Mouse (Mus musculus): Measurements from ENCODE around the gene Nptxr.
A peak's percentile ranks its signal among the peaks of the same experiment; 100 is the strongest.

The Nptxr gene

DNA sequence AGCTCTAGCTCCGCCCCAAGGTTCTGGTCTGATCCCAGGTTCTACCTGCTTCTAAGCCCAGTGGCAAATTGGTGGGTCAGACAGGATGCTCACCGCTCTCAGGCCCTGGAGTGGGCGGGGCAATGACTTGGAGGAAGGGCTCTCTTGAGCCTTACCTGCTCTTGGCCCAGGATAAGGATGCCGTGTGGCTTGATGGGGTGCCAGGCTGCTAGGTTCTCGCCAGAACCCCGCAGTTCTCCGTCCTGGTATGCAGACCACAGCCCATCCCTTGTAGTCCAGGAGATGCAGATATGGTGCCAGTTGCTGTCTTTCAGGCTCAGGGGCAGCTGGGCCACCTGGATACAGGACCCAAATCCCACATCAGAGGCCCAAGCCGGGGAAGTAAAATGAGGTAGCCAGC lies 14.5 kb downstream of the Nptxr start:
- DNase-seq, result no peak

DNA sequence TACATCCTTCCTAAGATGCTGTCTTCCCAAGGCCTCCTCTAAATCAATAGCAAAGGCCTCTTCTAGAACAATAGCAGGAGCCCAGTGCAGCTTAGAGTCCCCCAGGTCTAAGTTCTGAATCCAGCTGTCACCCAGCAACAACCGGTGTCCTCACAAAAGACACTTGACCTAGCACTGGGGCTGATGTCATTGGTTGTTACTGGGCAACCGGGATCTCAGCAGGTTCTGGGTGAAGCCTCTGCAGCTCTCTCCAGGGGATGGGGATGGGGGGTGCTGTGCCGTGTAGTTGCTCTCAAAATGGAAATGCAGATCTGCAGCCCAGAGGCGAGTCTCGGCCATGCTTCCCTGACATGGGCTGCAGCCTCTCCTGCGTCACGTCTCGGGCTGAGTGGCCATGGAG lies 16.8 kb downstream of the Nptxr start:
- DNase-seq, result no peak

DNA sequence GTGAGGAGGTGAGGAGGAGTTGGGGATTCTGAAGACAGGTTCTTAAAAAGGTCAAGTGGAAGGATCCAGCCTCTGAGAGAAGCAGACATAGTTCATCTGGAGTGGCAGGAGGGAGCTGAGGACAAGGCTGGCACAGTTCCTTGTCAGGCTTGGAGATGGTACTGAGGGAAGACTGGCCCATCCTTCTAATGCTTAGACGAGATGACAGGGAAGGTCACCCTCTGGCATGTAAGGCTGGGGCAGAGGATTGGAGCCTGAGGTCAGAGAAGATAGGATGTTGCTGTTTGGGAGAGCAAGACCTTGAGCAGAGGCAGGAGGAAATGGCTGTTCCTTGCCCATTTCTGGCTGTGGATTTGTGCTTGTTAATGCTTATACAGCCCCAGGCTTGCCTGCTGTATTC lies 19.5 kb downstream of the Nptxr start:
- no peak for DNase-seq

DNA sequence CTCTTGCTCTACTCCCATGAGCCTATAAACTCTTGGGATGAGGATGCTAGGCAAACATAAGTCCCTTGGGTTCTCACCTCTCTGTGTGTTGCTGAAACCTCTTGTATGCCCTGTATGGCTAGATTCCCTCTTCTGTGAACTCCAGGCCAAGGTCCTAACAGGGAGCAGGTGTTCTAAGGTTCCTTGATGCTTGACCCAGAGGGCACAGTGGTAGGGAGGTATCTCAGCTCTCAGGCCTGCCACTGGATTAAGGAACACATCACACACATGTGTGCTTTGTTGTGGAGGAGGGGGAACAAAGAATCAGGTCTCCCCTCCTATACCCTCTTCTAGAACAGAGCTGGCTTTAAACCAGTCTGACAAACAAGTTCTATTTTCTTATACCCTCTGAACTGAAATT lies 26.8 kb downstream of the Nptxr start, which contains the start of gene Dnal4:
Dnal4 (minus strand) TSS at position 101 of the 400 bp plus-strand sequence.
- no peak for DNase-seq

DNA sequence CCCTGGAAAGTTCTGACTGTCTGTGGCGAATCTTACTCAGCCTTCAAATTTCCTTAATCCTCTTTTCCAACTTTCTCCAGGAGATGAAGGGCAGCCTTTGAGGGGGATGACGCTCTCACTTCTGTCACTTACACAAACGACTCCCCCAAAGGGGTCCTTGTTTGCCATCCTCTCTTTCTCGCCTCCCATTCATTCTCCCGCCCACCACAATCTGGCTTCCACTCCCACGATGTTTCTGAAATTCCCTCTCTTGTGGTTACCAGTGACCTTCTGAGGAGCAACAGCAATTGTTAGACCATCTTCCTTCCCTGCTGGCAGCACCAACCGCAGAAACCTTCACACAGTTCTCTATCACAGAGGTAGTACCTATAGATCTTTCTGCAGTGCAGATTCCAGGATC lies 28.9 kb downstream of the Nptxr start:
- no peak for DNase-seq

DNA sequence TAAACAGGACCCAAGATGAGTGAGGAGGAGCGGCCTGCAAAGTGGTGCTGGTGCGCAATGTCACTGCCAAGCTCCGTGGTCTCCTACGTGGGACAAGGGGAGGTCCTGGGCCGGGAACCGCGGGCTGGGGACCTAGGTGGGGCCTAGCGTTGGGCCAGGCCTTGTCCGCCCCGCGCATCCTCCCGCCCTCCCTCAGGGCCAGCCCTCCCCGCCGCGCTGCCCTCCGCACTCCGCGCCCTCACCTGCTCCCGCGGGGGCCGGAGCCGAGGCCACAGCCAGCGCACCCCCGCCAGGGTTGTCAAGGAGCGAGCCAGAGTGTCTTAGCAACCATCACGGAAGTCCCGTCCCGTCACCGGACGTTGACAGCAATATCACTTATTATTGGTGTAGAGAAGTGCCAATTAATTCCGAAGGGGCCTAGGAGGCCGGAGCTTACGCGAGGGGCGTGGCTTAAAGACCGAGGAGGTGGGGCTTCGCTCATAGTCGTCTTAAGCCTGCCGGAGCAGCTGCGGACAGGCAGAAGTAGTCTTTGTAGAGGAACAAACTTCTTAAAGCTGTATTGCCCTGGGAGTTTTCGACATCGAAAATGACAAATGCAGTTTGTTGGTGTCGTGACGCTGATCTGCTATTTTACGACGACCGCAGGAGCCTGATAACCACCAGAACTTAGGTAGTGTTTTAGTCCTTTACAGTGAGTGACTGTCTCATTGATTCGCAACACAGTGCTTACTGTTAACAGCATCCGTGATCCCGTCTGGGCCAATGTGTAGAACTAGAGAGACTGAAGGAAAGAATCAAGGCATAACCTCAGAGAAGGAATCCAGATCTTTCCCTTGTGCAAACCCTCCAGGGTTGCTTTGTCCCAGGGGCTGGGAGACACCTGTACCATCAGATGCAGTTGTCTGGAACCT lies 30.2 kb downstream of the Nptxr start:
- DNase-seq, result peak; percentile 98

DNA sequence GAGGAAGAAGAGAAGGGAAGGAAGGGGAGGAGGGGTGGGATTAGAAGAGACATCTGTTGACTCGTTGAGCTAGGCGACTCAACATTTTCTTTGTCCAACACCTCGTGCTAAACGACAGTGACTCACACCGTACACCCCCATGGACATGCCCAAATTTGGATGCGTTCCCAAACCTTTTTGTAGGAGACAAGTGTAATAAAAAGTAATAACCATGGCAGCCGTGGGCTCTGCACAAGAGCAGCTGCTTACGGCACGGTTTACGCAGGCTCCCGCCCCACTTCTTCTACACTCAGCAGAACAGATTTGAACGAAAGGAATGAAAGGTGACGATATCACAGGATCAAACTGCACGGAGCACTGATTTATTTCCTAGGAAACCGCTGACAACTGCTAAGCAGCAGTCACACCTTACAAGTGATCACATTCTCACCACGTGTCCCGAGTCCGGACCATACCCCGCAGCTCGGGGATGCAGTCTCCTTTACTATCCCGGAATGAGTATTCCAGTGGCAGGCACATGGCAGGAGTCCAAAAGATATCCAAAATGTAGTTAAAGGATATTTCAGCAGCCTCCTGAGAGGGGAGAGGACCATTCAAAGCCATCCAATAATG lies 33.8 kb downstream of the Nptxr start:
- DNase-seq, result no peak

DNA sequence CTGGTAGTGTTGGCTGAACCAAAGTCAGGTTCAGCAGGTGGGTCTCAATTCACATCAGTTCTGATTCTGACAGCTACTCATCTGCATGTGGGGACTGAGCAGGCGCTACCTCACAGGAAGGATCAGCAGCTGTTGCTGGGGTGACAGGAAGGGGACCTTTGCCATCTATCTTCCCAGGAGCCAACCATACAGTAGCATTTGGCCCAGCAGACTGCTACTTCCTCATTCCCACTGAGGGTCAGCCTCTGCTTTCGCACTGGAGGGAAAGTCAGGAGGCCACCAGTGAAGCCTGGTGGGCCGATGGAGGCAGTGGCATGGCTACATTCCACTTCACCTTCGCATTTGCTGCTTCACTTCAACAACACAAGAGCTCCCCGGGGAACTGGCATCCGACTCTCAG lies 36.3 kb downstream of the Nptxr start:
- no peak for DNase-seq

DNA sequence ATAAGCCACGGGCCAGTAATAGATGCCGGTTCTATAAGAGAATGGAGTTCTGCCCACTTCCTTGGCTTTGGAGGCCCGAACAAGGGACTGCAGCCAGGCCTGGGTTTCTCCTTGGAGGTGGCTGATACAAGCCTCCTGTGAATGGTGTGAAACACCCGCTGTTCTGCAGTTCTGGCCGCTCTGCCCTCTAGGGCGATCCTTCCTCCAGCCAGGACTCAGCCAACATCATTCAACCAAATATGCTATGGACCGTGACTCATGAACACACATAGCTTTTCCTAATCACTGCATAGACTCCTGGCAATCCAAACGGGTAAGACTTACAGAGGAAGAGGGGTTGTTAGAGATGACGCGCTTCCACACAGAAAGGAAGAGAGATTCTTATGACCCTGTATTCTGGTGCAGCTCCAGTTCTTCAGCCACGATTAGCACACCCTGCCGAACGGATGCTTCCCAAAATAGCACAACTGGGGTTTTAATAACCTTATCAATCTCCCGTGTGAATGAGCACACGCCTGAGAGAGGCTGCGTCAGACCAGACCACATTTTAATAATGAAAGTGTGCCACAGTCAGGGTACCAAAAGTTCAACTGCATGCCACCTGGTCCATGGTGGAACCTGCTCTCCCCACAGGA lies 37.1 kb downstream of the Nptxr start:
- DNase-seq, result no peak

DNA sequence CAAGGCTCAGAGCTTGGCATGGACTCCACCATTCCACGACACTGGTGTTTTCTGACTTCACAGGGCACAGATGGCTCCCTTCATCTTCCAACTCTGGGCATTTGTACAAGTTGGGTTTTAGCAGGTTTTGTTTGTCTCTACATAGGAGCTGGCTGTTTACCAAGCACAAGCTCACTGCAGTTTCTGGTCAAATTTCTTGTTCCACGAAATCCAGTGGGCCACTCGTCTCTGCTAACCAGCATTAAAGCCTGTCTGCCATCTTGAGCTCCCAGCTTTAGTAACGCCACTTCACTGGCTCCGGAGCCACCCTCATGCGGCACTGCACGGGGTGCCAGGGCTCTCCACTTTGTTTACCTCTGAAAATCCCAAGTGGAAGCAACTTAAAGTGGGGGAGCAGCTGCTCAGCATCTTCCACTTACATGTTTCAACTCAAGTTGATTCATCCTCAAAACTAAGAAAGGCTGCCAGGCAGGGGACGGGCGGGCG lies 37.9 kb downstream of the Nptxr start:
- no peak for DNase-seq

DNA sequence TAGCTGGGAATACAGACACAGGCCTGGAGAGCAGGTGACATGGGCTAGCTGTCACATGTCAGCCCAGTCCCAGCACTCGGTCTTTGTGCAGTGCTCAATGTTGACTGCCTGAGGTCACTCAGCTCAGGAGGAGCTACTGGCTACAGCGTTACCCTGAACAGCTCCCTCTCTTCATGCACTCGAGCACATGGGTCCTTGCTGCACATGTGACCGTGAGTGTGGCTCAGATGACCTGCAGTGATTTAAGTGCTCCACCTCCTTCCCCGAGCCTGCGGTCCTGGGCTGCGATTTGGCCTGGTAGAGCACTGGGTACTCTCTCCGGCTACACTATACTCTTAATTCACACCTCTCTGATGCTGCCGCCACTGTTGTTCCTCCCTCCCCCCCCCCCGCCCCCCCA lies 38.4 kb downstream of the Nptxr start:
- DNase-seq, result no peak

DNA sequence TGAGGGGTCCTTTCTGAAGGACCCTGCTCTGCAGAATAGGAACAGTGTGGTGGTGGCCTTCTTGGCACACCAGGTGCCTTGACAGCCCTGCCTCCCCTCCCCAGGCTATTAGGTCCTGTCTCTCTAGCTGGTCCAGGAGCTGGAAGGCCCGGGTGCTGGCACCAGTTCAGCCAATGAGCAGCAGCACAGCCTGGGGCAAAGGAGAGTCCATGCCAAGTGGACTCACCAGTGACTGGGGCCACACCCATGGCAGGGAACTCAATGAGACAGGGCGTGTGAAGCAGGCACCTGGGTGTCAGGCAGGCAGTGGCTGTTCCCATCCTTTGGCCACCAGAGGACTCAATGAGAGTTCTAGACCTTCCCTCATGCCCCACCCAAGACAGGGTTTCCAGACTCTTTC lies 39.2 kb downstream of the Nptxr start:
- peak in 1 of 2 experiments; percentile 52 for DNase-seq

DNA sequence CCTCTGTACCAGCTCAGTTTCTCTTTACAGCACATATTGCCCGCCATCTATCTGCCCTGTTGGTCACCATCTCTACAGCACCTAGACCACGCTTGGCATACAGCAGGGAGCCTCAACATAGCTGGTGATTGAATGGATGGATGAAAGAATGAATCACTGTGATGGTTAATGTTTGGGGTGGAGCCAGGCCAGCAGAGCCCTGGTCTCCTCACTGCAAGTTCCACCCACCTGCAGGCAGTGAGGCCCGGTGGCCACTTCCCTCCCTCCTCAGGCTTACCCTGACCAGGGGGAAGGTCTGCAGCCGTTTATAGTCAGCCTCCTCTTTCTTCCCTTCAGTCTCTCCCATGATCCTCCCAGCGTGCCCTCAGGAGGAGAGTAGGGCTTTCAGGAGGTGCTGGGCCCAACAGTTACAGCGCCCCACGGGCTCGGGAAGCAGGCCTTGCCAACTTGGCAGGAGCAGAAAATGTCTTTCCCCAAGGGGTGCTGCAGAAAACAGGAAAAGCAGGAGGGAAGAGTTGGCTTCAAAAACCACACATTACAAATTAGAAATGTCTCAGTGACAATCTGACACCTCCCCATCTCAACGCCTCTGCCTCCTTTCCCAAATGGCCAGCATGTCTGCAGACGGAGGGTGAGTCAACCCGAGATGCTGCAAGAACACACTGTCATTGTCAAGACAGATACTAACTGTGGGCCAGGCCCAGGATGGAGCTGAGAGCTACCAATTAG lies 39.9 kb downstream of the Nptxr start:
- DNase-seq, result no peak

DNA sequence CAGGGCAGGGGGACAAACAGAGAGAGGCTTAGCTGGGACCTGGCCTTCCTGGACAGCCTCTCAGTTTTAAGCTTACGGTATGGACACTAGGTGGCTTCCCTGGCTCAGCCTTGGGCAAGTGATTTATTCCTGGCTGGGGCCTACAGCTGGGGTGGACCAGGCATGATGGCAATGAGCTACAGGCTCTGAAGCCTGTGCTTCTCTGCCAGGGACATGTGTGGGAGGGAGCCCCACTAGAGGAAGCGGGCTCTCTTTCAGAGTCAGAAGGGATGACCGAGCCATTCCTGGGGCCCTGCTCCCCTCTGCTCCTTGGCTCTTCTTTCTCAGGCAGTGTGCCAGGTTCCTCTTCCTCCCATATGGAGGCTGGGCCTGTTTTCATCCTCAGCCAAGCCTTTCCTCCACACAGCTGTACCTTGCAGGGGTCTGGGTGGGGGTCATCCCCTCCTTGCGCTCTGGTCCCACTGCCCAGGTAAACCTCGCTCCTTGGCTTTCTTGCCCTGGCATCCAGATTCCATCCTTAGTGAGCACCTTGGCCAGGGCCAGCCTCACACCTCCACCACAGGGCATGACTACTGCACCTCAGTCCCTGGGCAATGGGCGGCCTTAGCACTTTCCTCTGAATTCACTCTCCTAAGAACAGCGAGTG lies 40.8 kb downstream of the Nptxr start:
- no peak for DNase-seq

DNA sequence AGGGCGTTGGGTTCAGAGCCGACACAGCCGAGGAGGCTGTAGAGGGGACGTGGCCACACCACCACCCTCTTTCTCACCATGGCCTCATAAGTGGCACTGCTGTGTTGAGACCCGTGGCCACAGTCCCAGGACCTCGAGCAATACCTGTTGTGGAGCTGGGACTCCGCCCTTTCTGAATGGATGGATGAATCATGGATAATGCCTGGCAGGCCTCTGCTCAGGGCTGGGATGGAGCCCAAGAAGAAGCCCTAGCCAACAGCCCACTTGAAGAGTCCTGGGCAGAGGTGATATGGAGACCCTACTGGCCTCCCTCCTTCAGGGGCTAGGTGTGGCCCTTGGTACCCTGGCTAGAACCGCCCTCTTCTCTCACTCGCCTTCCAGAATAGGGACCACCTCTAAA lies 41.6 kb downstream of the Nptxr start:
- no peak for DNase-seq

DNA sequence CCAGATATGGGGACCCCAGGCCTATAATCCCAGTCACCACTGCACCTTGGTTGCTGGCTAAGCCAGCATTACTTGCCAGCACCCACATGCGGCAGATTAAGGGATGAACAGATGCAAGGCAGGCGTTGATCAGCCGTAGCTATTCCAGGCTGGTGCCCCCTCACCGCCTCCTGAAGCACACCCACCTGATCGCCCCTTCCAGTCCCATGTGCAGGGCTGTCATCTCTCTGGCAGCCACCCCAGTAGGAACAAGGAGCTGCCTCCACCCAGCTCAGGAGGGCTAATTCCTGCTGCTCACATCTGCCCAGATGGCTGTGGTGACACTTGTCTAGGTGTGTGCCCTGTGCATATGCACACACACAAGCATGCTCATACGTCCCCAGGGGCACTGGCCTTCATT lies 43.6 kb downstream of the Nptxr start:
- no peak for DNase-seq

DNA sequence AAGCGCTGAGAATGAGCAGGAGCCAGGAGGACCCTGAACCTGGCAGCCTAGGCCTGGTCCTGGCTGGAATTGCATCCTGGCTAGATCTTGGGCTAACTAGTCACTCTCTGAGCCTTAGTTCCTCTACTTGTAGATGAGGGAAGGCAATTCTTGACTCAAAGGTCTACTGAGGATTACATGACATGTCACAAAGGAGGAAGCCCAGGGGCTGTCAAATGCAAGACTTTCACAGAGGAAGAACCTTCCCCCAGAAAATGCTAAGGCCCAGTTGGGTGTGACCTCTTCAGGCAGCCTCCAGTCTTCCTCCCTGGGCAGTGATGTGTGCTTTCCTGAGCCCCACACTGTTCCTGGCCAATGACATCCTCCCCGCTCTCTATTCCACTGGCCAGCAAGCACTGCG lies 47.4 kb downstream of the Nptxr start:
- no peak for DNase-seq

DNA sequence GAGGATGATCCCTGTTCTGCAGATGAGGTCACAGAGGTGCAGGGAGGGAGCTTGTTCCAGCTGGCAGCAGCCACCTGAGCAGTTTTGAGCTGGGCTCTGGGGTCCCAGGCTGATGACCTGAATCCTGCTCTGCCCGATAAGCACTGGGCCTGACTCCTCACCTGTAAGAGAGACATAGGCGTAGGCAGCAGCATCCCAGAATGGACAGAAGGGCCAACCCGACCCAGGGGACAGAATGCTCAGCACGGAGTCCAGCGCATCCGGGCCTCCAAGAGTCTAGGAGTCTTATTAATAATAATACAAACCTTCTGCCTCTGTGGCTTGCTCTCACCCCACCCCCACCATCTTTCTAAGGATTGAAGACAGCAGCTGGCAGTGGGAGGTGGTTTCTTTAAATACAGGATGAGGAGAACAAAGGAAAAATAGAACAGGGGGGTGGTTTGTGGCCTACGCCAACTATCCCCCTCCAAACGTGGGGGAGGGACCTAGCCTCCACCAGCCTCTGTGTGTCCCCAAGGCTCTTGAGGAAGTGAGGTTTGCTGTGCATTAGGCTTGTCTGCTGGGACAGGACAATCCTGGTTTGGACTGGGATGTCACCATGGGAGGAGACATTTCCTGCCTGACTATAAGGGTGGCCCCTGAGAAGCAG lies 48.5 kb downstream of the Nptxr start:
- DNase-seq, result no peak

DNA sequence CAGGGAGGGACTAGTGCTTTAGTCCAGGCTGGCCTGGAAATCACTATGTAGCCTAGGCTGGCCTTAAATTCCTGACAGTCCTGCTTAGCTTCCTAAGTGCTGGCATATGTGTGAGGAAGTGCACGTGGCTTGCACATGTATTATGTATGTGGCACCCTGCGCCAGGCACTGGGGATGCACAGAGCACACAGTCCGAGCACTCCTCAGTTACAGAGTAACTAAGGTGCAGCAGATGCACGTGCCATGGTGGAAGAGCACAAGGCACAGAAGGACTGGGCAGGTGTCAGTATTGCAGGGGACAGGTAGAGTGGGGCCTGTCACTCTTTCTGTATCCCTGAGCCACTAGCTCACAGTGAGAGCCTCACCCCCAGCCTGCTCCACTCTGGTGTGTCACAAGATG lies 49.4 kb downstream of the Nptxr start:
- no peak for DNase-seq

DNA sequence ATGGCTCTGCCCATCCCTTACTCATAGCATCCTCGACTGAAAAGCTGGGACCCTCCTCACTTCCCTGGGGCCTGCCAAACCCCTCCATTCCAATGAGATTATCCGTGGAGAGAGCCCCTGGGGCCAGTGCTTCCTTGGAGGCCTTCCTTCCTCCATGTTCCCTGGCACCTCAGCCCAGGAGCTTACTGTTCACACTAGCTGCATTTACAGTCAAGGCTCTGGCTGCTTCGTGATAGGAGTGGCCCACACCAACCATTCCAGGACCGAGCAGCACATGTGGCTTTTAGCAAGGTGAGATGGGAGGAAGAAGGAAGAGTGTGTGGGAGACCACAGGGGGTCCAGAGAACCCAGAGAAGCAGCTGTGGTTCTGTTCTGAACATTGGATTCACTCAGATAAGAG lies 50.7 kb downstream of the Nptxr start:
- no peak for DNase-seq

DNA sequence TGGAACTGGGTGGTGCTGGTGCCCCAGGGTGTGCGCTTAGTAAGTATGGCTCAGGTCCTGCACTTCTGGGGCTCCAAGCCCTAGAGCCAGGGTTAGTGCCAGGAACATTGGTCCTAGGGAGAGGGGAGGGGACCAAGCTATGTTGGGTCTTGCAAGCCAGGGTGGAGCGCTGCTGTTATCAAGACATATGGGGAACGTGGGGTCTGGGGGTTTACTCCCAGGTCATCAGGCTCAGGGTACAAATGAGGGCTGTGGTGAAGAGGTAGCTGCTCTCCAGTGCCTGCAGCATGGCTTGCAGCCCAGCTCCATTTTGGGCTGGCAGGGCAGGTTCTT lies 51.2 kb downstream of the Nptxr start:
- DNase-seq, result no peak

DNA sequence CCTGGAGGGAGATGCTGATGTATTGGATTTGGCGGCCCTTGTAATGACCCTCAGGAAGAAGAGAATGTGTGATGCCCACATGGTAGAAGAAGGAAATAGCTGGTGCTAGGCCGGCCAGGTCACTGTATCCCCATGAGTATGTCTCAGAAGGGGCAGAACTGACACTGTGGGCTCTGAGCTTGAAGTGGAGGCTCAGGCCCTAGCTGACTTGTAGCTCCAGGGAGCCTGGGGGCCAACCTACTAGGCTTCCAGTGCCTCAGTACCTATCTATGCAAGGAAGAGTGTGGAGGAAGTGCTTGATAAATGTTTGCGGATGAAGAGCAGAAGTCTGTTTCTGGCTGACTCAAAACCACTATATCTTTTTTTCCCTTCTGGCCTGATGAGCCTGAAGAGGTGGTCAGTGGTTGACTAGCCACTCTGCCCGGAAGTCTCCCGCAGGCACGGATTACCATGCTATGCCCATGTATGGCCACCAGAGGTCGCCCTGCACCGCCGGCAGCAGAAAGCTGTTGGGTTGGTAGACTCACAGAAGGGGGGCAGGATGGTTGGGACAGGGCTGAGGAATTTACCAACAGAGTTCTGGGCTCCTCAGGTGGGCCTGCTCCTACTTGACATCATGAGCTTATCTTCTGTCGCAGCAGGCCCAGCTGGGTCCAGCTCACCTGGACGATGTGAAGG lies 51.7 kb downstream of the Nptxr start:
- peak; percentile 84 to 86 for DNase-seq
